Mouse (Mus musculus) spleen, adult 2 months (tissue): ENCODE measurements around the gene Zdhhc13. TPM values are rescaled to one million over a fixed set of nuclear protein-coding genes. Genes with fewer than 3 reads are reported as not detected.

Experiments used
- DNase-seq, 2 experiments: peaks; one replicate each; pipeline versions ENCODE4 v3.0.0 to v3.0.0-alpha.2; 2012 to 2021; ENCODE audit warnings: low spot score in 2 of 2, low read depth in 1 of 2
- H3K27ac ChIP-seq: fragments of 200-500 bp; 2 replicates; pipeline ENCODE4 v1.5.1; 2012; ENCODE audit warnings: low read length, inconsistent platforms; ENCODE audit not compliant: insufficient read depth
- H3K27me3 ChIP-seq: fragments of 200-500 bp; 2 replicates; pipeline ENCODE4 v1.6.1; 2012; ENCODE audit warnings: mild to moderate bottlenecking, moderate library complexity, low read length, inconsistent platforms; ENCODE audit not compliant: control insufficient read depth, insufficient read depth
- H3K36me3 ChIP-seq: fragments of 200-500 bp; 2 replicates; pipeline ENCODE4 v1.6.1; 2012; ENCODE audit warnings: mild to moderate bottlenecking, low read length, inconsistent platforms; ENCODE audit not compliant: control insufficient read depth, insufficient read depth
- H3K4me1 ChIP-seq: fragments of 200-500 bp; 2 replicates; pipeline ENCODE4 v1.6.1; 2011; ENCODE audit warnings: inconsistent platforms; ENCODE audit not compliant: control insufficient read depth, insufficient read depth, insufficient read length
- H3K4me3 ChIP-seq: fragments of 200-500 bp; 2 replicates; pipeline ENCODE4 v1.5.1; 2011; ENCODE audit warnings: mild to moderate bottlenecking, inconsistent platforms; ENCODE audit not compliant: insufficient read depth, insufficient read length; ENCODE audit errors: extremely low read depth
- CTCF ChIP-seq: fragments of 200-500 bp; IDR thresholded peaks from 2 replicates; pipeline ENCODE4 v1.5.1; 2011; ENCODE audit warnings: mild to moderate bottlenecking, inconsistent platforms; ENCODE audit not compliant: insufficient read depth, insufficient read length, insufficient replicate concordance; ENCODE audit errors: extremely low read depth
- POLR2A ChIP-seq: fragments of 200-500 bp; IDR thresholded peaks from 2 replicates; pipeline ENCODE4 v1.6.1; 2011; ENCODE audit warnings: low read depth, low read length, inconsistent platforms
- WGBS: fragments of 180-500 bp; shearing (Covaris S2); methylation state at CpG from one replicate; pipeline ENCODE4 v1.1.7; 2018; 5-methylcytosine and 5-hydroxymethylcytosine counted together
- polyA plus RNA-seq: library from polyadenylated mRNA; depleted of rRNA; stranded (reverse); fragments of >200 nt; gene quantifications from 2 replicates; pipeline ENCODE4 v1.2.3, GENCODE M21; 2012

Gene Zdhhc13
- polyA plus RNA-seq, 1 experiment = 6.9 TPM

- no peak for TF ChIP-seq CTCF
- TF ChIP-seq POLR2A = no peak
- H3K4me3 ChIP-seq = no peak overlapping the region
- no peak for DNase-seq
- no peak overlapping the region for H3K27ac ChIP-seq
- H3K4me1 ChIP-seq = no peaks in the 10 kb centered on the region; the same call in 1 of the 2 replicates
- 94% methylated on average over 4 of the region's 4 CpGs for WGBS
- H3K36me3 ChIP-seq = no peaks in the 10 kb centered on the region
- no peaks in the 10 kb centered on the region for H3K27me3 ChIP-seq
Observed at GRCm38 (mm10) chr7:48756306-48756931, 32.4 kb upstream of the Zdhhc13 start.

DNA sequence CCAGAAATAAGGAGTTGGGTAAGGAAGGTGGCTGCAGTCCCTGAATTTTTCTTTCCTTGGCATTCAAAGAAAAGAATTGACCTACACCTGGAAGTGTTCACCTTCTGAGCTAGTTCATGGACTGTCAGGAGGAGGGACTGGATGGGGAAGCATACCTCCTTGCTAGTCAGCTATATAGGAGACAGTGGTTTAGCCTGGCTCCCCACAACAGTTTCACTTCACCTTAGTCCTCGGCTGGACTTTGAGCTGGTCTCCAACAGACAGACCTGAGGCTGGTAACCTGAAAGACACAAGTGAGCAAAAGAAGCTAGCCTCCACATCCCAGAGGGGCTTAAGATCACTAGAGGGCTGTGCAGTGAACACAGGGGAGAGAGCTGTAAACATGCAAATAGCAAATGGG is 30.7 kb upstream of the Zdhhc13 start:
- H3K4me1 ChIP-seq = no peaks in the 10 kb centered on the region; the same call in 1 of the 2 replicates
- no peak for TF ChIP-seq POLR2A
- no peak for TF ChIP-seq CTCF
- H3K27me3 ChIP-seq = no peaks in the 10 kb centered on the region
- H3K27ac ChIP-seq = no peak overlapping the region
- no peak overlapping the region for H3K4me3 ChIP-seq
- DNase-seq = no peak
- 14% methylated on average over 1 of the region's 1 CpGs for WGBS
- H3K36me3 ChIP-seq = no peaks in the 10 kb centered on the region

GRCm38 (mm10) chr7:48760789-48761188 is 28.0 kb upstream of the Zdhhc13 start:
- no peak for DNase-seq
- TF ChIP-seq POLR2A (no peak), CTCF (no peak)
- no peak overlapping the region for H3K27ac ChIP-seq
- H3K36me3 ChIP-seq = no peaks in the 10 kb centered on the region
- WGBS = 44% methylated on average over 1 of the region's 1 CpGs
- no peak overlapping the region for H3K4me3 ChIP-seq
- H3K27me3 ChIP-seq = no peaks in the 10 kb centered on the region
- no peaks in the 10 kb centered on the region; the same call in 1 of the 2 replicates for H3K4me1 ChIP-seq

DNA sequence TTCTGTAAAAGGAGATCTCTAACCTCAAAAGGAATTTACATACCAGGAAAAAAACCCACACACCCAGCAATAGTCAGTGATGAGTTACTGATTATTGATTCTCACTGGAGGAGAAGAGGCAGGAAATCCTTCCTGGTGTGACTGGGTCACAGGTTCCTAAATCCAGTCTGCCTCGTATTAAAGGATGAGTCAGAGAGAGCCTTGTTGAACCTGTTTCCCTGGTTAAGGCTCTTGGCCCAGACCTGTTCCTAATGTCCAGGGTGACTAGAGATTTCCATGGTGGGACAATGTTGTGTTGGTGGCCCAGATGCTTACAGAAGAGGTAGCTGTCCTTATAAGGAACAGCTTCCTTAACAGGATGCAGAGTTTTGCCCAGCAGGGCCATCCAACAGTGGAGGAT is 26.5 kb upstream of the Zdhhc13 start:
- Histone ChIP-seq H3K36me3 (no peaks in the 10 kb centered on the region), H3K4me3 (no peak overlapping the region), H3K27me3 (no peaks in the 10 kb centered on the region), H3K4me1 (no peaks in the 10 kb centered on the region; the same call in 1 of the 2 replicates), H3K27ac (no peak overlapping the region)
- no peak for DNase-seq
- TF ChIP-seq CTCF (no peak), POLR2A (no peak)
- WGBS = 78% methylated on average over 1 of the region's 1 CpGs

- TF ChIP-seq POLR2A (no peak), CTCF (no peak)
- 88% methylated on average over 3 of the region's 3 CpGs for WGBS
Observed at GRCm38 (mm10) chr7:48762721-48763120, 26.1 kb upstream of the Zdhhc13 start.

GRCm38 (mm10) chr7:48765959-48766358 is 22.8 kb upstream of the Zdhhc13 start:
- no peak overlapping the region for H3K4me3 ChIP-seq
- no peaks in the 10 kb centered on the region for H3K36me3 ChIP-seq
- DNase-seq = no peak
- H3K27me3 ChIP-seq = no peaks in the 10 kb centered on the region
- H3K27ac ChIP-seq = no peak overlapping the region
- WGBS = 94% methylated on average over 4 of the region's 4 CpGs
- no peak for TF ChIP-seq CTCF
- TF ChIP-seq POLR2A = no peak
- no peaks in the 10 kb centered on the region for H3K4me1 ChIP-seq

More at GRCm38 (mm10) chr7:48762721-48763120, 26.1 kb upstream of the Zdhhc13 start:
- Histone ChIP-seq H3K4me1 (no peaks in the 10 kb centered on the region; the same call in 1 of the 2 replicates), H3K4me3 (no peak overlapping the region), H3K27me3 (no peaks in the 10 kb centered on the region), H3K36me3 (no peaks in the 10 kb centered on the region), H3K27ac (no peak overlapping the region)
- no peak for DNase-seq

DNA sequence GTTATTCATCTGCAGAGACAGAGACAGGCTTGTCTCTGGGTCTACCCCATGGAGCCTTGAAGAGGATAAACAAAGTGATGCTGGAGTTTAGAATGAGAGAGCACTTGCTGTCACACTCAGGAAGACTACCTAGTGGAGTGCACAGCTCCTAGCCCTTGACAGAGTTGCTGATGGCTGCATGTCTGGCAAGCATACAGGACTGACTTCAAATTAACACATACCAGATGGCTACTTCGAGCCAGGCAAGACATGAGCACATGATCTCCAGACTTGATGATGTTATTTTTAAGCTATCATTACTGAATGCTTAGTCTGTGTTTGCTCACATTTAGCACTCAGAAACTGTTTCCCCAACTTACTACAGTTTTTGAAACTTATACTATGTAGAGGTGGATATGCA is 19.1 kb upstream of the Zdhhc13 start:
- DNase-seq = no peak
- Histone ChIP-seq H3K36me3 (no peaks in the 10 kb centered on the region), H3K27ac (no peak overlapping the region), H3K4me3 (no peak overlapping the region), H3K4me1 (no peaks in the 10 kb centered on the region), H3K27me3 (no peaks in the 10 kb centered on the region)
- 82% methylated on average over 1 of the region's 1 CpGs for WGBS
- TF ChIP-seq POLR2A (no peak), CTCF (no peak)
